Mouse (Mus musculus) right cerebral cortex, postnatal 25 days (tissue): Measurements from ENCODE around the gene Tmem108.
A peak's percentile ranks its signal among the peaks of the same experiment; 100 is the strongest.

ENCODE experiments used
- DNase-seq: peaks from one replicate; pipeline ENCODE4 v3.0.0; 2022

Gene Tmem108

GRCm38 (mm10) chr9:103761647-103762084 lies at the start of gene Tmem108:
TSS of gene Tmem108 (minus strand) at chr9:103761837.
- DNase-seq = peak; percentile 93

- no peak for DNase-seq
Observed at GRCm38 (mm10) chr9:103789029-103789428, 27.4 kb upstream of the Tmem108 start.

GRCm38 (mm10) chr9:103784156-103784555 lies 22.5 kb upstream of the Tmem108 start:
- DNase-seq = no peak

- no peak for DNase-seq
Observed at GRCm38 (mm10) chr9:103783276-103783675, 21.6 kb upstream of the Tmem108 start.

GRCm38 (mm10) chr9:103782306-103782705 lies 20.7 kb upstream of the Tmem108 start:
- DNase-seq = no peak

GRCm38 (mm10) chr9:103781407-103781806 lies 19.8 kb upstream of the Tmem108 start:
- no peak for DNase-seq

GRCm38 (mm10) chr9:103780598-103780997 lies 19.0 kb upstream of the Tmem108 start:
- DNase-seq = no peak

- DNase-seq = no peak
Observed at GRCm38 (mm10) chr9:103778185-103778584, 16.5 kb upstream of the Tmem108 start.

- DNase-seq = peak; percentile 39
Observed at GRCm38 (mm10) chr9:103761151-103761571, 476 bp downstream of the Tmem108 start.

GRCm38 (mm10) chr9:103760356-103760755 lies 1.3 kb downstream of the Tmem108 start:
- no peak for DNase-seq

GRCm38 (mm10) chr9:103759829-103760228 lies 1.8 kb downstream of the Tmem108 start:
- DNase-seq = no peak

- DNase-seq = peak; percentile 83
Observed at GRCm38 (mm10) chr9:103758930-103759695, 2.5 kb downstream of the Tmem108 start.

GRCm38 (mm10) chr9:103758246-103758645 lies 3.4 kb downstream of the Tmem108 start:
- DNase-seq = no peak

- DNase-seq = no peak
Observed at GRCm38 (mm10) chr9:103752618-103753017, 9.0 kb downstream of the Tmem108 start.

- DNase-seq = no peak
Observed at GRCm38 (mm10) chr9:103751568-103751967, 10.1 kb downstream of the Tmem108 start.

- no peak for DNase-seq
Observed at GRCm38 (mm10) chr9:103750491-103750890, 11.1 kb downstream of the Tmem108 start.

GRCm38 (mm10) chr9:103746598-103746997 lies 15.0 kb downstream of the Tmem108 start:
- DNase-seq = no peak

GRCm38 (mm10) chr9:103740145-103740544 lies 21.5 kb downstream of the Tmem108 start:
- DNase-seq = no peak

- no peak for DNase-seq
Observed at GRCm38 (mm10) chr9:103739062-103739461, 22.6 kb downstream of the Tmem108 start.

GRCm38 (mm10) chr9:103729716-103730115 lies 31.9 kb downstream of the Tmem108 start:
- DNase-seq = no peak

GRCm38 (mm10) chr9:103726751-103727462 lies 34.7 kb downstream of the Tmem108 start:
- DNase-seq = peak; percentile 25

- DNase-seq = no peak
Observed at GRCm38 (mm10) chr9:103725497-103725896, 36.1 kb downstream of the Tmem108 start.

GRCm38 (mm10) chr9:103721486-103721885 lies 40.2 kb downstream of the Tmem108 start:
- DNase-seq = no peak

GRCm38 (mm10) chr9:103721081-103721480 lies 40.6 kb downstream of the Tmem108 start:
- no peak for DNase-seq
